Mouse (Mus musculus) heart, embryonic 14.5 days (tissue): ENCODE results near the gene Hist1h2ac. TPM values are rescaled to one million over a fixed set of nuclear protein-coding genes. Genes with fewer than 3 reads are reported as not detected.
A peak's percentile ranks its signal among the peaks of the same experiment; 100 is the strongest.
"Not testable (repeated sequence)": the region's sequence is repeated elsewhere in the genome, so short reads cannot be mapped to it uniquely, and the experiment has no call there.

Experiments used
- ATAC-seq: fragments of 200-750 bp; cut with Nextera tagmentation; 2 replicates; pipeline ENCODE4 v1.8.0; 2017; ENCODE audit warnings: low read depth, moderate TSS enrichment; ENCODE audit not compliant: insufficient number of reproducible peaks, insufficient read depth, low FRiP score
- H3K27ac ChIP-seq, 2 experiments: fragments of 200-500 bp in 1 of 2; fragments of 300-500 bp in 1 of 2; sonication (generic) in 1 of 2; replicated peaks in 1 of 2; 2 replicates each; pipeline ENCODE4 v1.5.1; 2012 to 2014; ENCODE audit warnings: low read depth in 2 of 2, low read length in 2 of 2, control low read depth in 1 of 2, mild to moderate bottlenecking in 1 of 2, mixed read lengths in 1 of 2; ENCODE audit not compliant: control insufficient read depth in 1 of 2, insufficient read depth in 1 of 2
- H3K27me3 ChIP-seq: fragments of 300-500 bp; sonication (generic); 2 replicates; pipeline ENCODE4 v1.6.1; 2014; ENCODE audit warnings: mild to moderate bottlenecking, low read length, control low read depth; ENCODE audit not compliant: control insufficient read depth, insufficient read depth
- H3K36me3 ChIP-seq: fragments of 300-500 bp; sonication (generic); 2 replicates; pipeline ENCODE4 v1.6.1; 2014; ENCODE audit warnings: mild to moderate bottlenecking, control low read depth, low read length, mixed read lengths; ENCODE audit not compliant: control insufficient read depth, insufficient read depth
- H3K4me1 ChIP-seq, 2 experiments: fragments of 200-500 bp in 1 of 2; fragments of 300-500 bp in 1 of 2; sonication (generic) in 1 of 2; 2 replicates each; pipeline ENCODE4 v1.6.1; 2012 to 2014; ENCODE audit warnings: low read length in 2 of 2, control low read depth in 1 of 2, mixed read lengths in 1 of 2; ENCODE audit not compliant: control insufficient read depth in 2 of 2, insufficient read depth in 2 of 2
- H3K4me2 ChIP-seq: fragments of 300-500 bp; sonication (generic); 2 replicates; pipeline ENCODE4 v1.6.1; 2014; ENCODE audit warnings: mild to moderate bottlenecking, low read length
- H3K4me3 ChIP-seq, 2 experiments: fragments of 200-500 bp in 1 of 2; fragments of 300-500 bp in 1 of 2; sonication (generic) in 1 of 2; 2 replicates each; pipeline ENCODE4 v1.5.1; 2012 to 2014; ENCODE audit warnings: low read length in 2 of 2, mild to moderate bottlenecking in 2 of 2, control low read depth in 1 of 2, low read depth in 1 of 2, moderate library complexity in 1 of 2; ENCODE audit not compliant: control insufficient read depth in 1 of 2, insufficient read depth in 1 of 2
- H3K9ac ChIP-seq: fragments of 300-500 bp; sonication (generic); 2 replicates; pipeline ENCODE4 v1.6.1; 2014; ENCODE audit warnings: mild to moderate bottlenecking, low read length
- H3K9me3 ChIP-seq: fragments of 300-500 bp; sonication (generic); 2 replicates; pipeline ENCODE4 v1.6.1; 2016; ENCODE audit warnings: low read length, control low read depth; ENCODE audit not compliant: control insufficient read depth
- WGBS: fragments of 180-500 bp; shearing (Covaris S2); extraction: QIAGEN DNeasy Blood & Tissue Kit; methylation state at CpG from one replicate; pipeline ENCODE4 v1.1.7; 2014; 5-methylcytosine and 5-hydroxymethylcytosine counted together
- polyA plus RNA-seq: library from polyadenylated mRNA; unstranded; fragments of >200 nt; fragmentation: Nextera tagmentation; extraction: Ambion mirVana; gene quantifications from 2 replicates; pipeline ENCODE4 v1.2.1, GENCODE M21; 2014

Gene Hist1h2ac
- polyA plus RNA-seq, 1 experiment from 2014 or later = 0.65 TPM

- no peak overlapping the region for H3K4me3 ChIP-seq
- H3K9ac ChIP-seq = no peak overlapping the region
- WGBS = 36% methylated on average over 4 of the region's 4 CpGs
- peaks cover 10 to 11% of the 10 kb centered on the region in 2 experiments; a peak in 3 of 4 replicates for H3K4me1 ChIP-seq
- H3K27ac ChIP-seq = no peak overlapping the region
- no peak overlapping the region for H3K4me2 ChIP-seq
- no peaks in the 10 kb centered on the region for H3K36me3 ChIP-seq
- no peaks in the 10 kb centered on the region for H3K27me3 ChIP-seq
- no peaks in the 10 kb centered on the region for H3K9me3 ChIP-seq
- no peak; the same call in 1 of the 2 replicates for ATAC-seq
Measured at GRCm38 (mm10) chr13:23724239-23724638, 40.5 kb upstream of the Hist1h2ac start.

DNA sequence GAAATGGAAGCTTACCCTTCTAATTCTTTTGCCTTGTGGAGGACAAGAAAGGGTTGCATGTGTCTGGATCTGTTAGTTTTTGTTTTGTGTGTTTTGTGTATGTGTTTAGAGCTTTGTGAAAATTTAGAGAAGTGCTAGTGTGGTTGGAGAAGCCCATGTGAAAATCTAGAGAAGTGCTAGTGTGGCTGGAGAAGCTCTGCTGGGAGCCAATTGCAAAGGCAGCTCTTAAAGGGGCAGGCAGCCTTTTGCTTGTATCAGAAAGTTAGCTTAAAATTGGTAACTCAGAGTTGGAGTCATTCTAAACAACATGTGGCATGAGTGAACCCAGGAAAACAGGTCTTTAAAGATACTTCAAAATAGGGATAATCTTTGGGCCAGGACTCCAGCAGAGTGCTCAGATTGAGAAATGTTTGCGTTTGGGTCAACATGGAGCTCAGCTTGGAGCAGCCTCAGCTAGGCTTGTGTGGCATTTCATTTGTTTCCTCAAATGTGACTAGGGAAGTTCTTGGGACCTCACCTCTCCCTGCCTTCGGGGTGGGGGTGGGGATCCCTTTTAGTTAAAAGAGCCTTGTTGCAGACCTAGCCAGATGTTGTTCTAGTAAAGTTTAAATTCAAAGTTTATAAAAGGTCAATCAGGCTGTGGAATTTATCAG lies 34.0 kb upstream of the Hist1h2ac start:
- not testable (repeated sequence) for ATAC-seq, H3K4me2 ChIP-seq, H3K4me1 ChIP-seq, H3K27ac ChIP-seq, H3K9ac ChIP-seq, H3K36me3 ChIP-seq, H3K4me3 ChIP-seq, H3K27me3 ChIP-seq, H3K9me3 ChIP-seq
- 26% methylated on average over 2 of the region's 2 CpGs for WGBS

DNA sequence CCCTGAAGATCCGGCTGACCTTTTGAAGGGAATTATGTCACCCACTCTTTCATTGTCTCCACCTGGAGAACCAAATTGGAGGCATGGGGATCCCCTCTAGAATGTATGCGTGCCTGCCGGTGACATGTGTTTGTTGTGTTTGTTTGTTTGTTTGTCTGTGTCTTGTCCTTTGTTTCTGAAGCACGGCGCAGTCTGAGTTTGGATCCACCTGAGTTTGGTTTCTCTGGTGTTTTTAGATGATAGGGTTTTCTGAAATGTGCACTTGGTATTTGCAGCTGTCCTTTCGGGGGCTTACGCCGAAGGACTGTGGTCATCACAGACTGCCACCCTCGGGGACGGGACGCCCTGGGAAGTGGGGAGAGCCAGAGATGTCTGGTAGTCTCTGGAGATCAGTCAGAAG lies 33.4 kb upstream of the Hist1h2ac start:
- Histone ChIP-seq H3K9ac (no peak overlapping the region), H3K4me3 (no peak overlapping the region), H3K27me3 (no peaks in the 10 kb centered on the region), H3K27ac (no peak overlapping the region), H3K9me3 (no peaks in the 10 kb centered on the region), H3K4me1 (no peaks in the 10 kb centered on the region; a peak in 1 of 4 replicates), H3K4me2 (no peak overlapping the region), H3K36me3 (no peaks in the 10 kb centered on the region)
- WGBS = 45% methylated on average over 11 of the region's 11 CpGs
- ATAC-seq = no peak

GRCm38 (mm10) chr13:23716261-23717042 lies 32.7 kb upstream of the Hist1h2ac start:
- H3K27me3 ChIP-seq = no peaks in the 10 kb centered on the region
- H3K4me3 ChIP-seq = no peak overlapping the region
- H3K9ac ChIP-seq = no peak overlapping the region
- H3K4me2 ChIP-seq = no peak overlapping the region
- no peaks in the 10 kb centered on the region; a peak in 1 of 4 replicates for H3K4me1 ChIP-seq
- 46% methylated on average over 5 of the region's 5 CpGs for WGBS
- no peaks in the 10 kb centered on the region for H3K9me3 ChIP-seq
- H3K36me3 ChIP-seq = no peaks in the 10 kb centered on the region
- no peak overlapping the region for H3K27ac ChIP-seq
- no peak for ATAC-seq

GRCm38 (mm10) chr13:23710374-23711089 lies 26.8 kb upstream of the Hist1h2ac start, which contains the start of gene Hfe:
Gene Hfe, minus strand, starts transcription at chr13:23710854.
- WGBS = 3% methylated on average over 17 of the region's 17 CpGs
- H3K27ac ChIP-seq = peak within 1 kb of the TSS; percentile 31 to 39
- H3K4me3 ChIP-seq = peak within 1 kb of the TSS; percentile 53 to 60
- H3K4me1 ChIP-seq = peaks cover 7 to 15% of the 10 kb centered on the region in 2 experiments
- H3K9me3 ChIP-seq = no peaks in the 10 kb centered on the region
- peak within 1 kb of the TSS; percentile 79 for H3K4me2 ChIP-seq
- H3K27me3 ChIP-seq = no peaks in the 10 kb centered on the region
- no peaks in the 10 kb centered on the region for H3K36me3 ChIP-seq
- peak within 1 kb of the TSS; percentile 80 for H3K9ac ChIP-seq
- 0 out of 2 replicates have a peak, but pooled peaks have one; percentile 35 for ATAC-seq

DNA sequence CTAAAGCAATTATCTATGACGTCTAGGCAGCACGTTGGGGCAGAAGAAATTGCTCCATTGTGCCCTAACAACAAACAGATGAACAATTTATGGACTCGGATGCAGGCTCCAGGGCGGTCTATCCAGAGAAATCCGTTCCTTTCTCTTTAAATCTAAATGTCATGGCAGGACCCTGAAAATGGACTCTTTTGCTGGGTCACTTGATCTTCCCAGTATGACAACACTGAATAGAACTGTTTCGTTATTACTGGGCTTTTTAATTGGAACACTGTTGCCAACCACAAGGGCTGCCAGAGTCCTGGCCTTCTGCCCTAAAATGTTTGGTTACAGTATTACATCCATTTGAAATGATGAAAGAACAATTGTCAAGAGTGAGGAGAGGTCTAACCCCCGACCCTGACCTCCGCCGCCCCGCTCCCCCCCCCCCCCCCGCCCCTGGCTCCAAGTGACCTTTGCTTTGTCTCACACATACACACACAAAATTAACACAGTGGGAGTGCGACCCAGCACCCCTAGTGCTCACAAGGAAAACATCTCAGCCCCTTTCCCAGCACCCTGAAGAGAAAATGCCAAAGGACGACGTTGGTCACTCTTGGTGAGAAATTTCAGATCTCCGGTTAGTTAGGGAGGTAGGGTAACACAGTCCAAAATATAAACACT lies 26.1 kb upstream of the Hist1h2ac start:
- Histone ChIP-seq H3K9me3 (no peaks in the 10 kb centered on the region), H3K36me3 (no peaks in the 10 kb centered on the region), H3K27me3 (no peaks in the 10 kb centered on the region), H3K4me1 (peaks cover 7 to 15% of the 10 kb centered on the region in 2 experiments), H3K9ac (peak overlapping the region; percentile 80), H3K4me2 (peak overlapping the region; percentile 79), H3K4me3 (peak overlapping the region; percentile 53 to 60), H3K27ac (peak overlapping the region; percentile 31 to 39; a peak in 3 of 4 replicates)
- ATAC-seq = no peak
- WGBS = 28% methylated on average over 15 of the region's 15 CpGs

DNA sequence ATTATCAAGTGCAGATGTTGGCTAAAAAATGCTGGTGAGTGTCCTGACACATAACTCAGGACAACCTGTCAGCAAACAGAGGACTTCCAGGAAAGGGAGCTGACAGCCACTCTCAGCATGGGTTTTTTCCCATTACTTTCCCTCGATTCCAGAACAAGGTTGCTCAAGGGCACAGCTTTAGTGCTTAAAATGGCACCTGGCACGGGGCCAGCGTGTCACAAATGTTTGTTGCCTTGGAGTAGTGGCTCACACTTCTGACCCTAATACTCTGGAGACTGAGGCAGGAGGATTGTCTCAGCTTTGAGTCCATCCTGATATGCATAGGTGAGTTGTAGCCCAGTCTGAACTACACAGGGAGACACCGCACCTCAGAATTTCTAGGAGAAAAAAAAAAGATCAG lies 24.9 kb upstream of the Hist1h2ac start:
- H3K27ac ChIP-seq = peak overlapping the region in 1 of 2 experiments; percentile 59; a peak in 2 of 4 replicates
- no peaks in the 10 kb centered on the region for H3K27me3 ChIP-seq
- WGBS = 47% methylated on average over 4 of the region's 4 CpGs
- no peak overlapping the region for H3K4me2 ChIP-seq
- peaks cover 7 to 15% of the 10 kb centered on the region in 2 experiments for H3K4me1 ChIP-seq
- no peaks in the 10 kb centered on the region for H3K36me3 ChIP-seq
- no peak overlapping the region for H3K9ac ChIP-seq
- ATAC-seq = no peak
- H3K4me3 ChIP-seq = no peak overlapping the region
- no peaks in the 10 kb centered on the region for H3K9me3 ChIP-seq
